Mouse (Mus musculus) layer of hippocampus, adult 11-12 months (tissue): ENCODE measurements at regions not wholly inside any gene's neighbourhood (a gene's known extent, or its start where the extent isn't known, plus 50 kb on each side); places are given as distances from the start of the nearest gene placed in this dataset.

ENCODE experiments used
- DNase-seq: peaks from one replicate; pipeline ENCODE4 v3.0.0; 2022; ENCODE audit warnings: low spot score

- no peak for DNase-seq
These were observed 131.1 kb downstream of the Gm9733 start for GRCm38 (mm10) chr3:15200990-15201389.

GRCm38 (mm10) chr3:15202760-15203159 is 129.3 kb downstream of the Gm9733 start:
- DNase-seq, result no peak

DNA sequence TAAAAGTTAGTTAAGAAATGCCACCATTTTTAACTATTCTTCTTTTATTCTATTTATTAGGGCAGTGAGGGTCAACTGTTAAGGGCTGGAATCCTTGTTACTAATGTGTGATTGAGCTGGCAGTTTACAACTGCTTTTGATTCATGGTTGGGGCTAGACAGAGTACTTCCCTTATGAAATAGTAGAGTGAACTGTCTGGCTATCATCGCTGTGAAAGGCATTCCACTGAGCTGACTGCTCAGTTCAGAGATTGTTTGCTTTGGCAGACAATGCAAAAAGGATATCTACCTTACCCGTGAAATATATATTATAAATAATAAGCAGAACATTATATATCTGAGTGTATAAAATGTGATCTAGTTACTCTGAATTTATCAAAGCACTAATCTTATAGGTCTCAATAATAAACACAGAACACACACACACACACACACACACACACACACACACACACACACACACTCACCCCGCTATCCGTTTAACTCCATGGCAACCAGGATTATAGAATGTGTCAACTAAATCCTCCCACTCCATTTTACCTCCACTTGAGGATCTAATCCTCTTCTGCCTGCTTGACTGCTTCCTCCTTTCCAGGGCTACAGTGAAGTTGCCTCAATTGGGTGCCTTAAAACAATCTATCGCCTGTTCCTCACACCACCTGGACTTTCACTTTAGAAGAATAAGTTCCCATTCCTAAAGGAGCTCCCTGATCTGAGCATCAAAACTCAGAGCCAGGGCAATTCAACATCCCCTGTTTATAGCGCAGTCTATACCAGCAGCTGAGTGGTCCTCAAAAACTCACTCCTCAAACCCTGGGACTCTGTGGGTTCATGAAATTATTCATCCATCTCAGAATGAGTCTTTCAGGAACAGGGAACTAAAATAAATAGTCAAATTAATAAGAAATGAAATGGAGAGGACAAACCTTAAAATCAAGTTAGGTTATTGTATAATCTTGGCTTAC is 126.6 kb downstream of the Gm9733 start:
- DNase-seq, result no peak

DNA sequence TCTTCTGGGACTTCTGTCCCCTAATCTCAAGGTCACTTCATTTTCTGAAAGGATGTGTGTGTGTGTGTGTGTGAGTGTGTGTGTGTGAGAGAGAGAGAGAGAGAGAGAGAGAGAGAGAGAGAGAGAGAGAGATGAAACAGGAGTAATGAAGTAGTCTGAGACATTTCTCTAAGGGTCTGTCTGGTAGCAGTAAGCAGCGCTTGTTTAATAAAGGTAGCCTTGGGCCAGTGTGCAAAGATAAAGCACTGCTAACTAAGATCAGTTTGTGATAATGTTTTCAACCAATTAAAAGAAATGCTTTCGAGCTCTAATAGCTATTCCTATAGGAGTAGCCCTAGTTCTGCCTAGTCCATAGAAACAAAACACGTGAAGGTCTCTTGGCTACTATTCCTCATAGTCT is 119.7 kb downstream of the Gm9733 start:
- DNase-seq, result no peak

DNA sequence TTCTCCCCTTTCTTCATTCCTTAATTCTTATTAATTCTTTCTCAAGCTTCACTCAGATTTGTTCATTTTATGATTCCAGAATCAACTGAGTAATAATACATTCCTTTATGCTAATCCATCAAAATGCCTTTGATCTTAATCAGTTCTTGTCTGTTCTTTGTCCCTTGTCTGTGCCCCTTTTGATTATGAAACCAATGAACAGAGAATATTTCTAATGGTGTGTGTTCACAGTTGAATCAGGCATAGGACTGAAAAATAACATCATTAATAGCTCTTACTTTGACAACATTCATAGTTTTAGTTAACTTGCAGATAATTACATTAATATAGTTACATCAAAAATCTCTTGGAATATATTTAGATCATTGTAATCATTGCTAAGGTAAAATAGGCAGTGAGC is 114.5 kb downstream of the Gm9733 start:
- no peak for DNase-seq

- no peak for DNase-seq
These were observed 112.8 kb downstream of the Gm9733 start for GRCm38 (mm10) chr3:15219275-15219674.

GRCm38 (mm10) chr3:15223266-15223665 is 108.8 kb downstream of the Gm9733 start:
- no peak for DNase-seq

DNA sequence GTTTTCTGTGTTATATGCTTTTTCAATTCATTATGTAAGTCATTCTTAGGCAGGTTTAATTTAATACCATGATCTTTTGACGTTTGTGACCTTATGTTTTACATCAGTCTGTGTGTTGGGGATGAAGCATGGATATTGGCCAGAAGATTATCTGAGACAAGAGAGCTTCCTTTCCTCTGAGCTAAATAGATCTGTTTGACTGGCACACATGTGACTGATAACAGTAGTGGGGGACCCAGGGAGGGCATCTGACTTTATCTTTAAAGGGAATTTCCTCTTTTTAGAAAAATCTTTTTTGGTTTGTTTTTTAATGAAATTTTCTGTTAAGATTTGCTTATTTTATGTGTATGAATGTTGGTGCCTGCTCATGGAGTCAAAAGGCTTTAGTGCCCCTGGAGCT is 107.7 kb downstream of the Gm9733 start:
- DNase-seq, result no peak

DNA sequence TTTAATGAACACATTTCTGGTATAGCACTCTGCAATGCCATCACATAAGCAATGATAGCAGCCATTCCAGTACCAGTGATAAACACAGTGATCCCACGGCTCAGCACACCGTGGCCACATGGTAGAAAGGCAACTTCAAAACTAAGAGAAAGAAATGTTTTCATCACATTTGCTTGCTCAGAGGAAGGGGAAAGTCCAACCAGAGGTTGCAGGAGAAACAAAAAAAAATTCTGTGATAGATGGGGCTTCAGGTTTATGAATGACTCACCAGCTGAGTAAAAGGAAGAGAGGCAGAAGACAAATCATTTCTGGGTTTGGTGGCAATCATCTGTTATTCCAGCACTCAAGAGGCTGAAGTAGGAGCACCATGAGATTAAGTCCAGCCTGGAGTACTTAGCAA is 103.5 kb downstream of the Gm9733 start:
- DNase-seq, result no peak

GRCm38 (mm10) chr3:15230204-15230603 is 101.9 kb downstream of the Gm9733 start:
- no peak for DNase-seq

- DNase-seq, result no peak
These were observed 100.7 kb downstream of the Gm9733 start for GRCm38 (mm10) chr3:15231433-15231832.

- peak; percentile 4 for DNase-seq
These were observed 94.2 kb downstream of the Gm9733 start for GRCm38 (mm10) chr3:15237817-15238432.

DNA sequence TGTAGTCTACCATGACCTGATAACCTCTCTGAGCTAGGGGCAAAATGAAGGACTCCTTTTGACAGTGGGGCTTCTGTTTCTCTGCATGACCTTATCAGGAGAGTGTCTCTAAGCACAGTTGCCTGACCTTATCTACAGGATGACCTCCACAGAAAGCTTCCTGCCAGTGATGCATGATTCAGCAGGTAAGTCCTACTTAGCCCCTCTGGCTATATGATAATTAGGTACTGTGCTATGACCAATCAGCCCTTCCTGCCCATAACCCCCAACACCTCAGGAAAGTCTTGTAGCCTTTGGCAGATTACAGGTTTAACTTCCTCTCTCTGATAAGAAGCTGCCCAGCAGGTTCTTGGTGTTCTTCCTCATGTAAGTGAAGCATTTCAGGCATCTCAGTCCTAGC is 89.7 kb downstream of the Gm9733 start:
- DNase-seq, result no peak

DNA sequence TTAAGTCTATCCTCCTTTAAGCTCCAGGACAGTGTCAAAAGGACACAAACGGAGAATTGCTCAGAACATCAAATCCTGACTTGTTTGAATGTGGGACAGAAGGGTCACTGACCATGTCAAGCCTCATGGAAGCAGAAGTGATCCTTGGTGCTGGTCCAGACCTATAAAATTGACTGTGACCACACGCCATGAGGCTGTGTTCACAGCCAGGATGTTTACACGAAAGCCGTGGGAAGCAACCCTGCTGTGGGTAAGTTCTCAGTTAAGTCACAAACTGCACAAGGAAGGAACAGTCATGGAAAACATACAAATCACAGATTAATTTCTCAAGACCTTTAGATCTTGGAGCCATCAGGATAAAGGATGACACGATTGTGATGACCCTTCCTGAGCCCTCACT is 88.5 kb downstream of the Gm9733 start:
- DNase-seq, result no peak

- DNase-seq, result peak; percentile 55
These were observed 87.1 kb downstream of the Gm9733 start for GRCm38 (mm10) chr3:15244999-15245398.
